Mouse (Mus musculus) CH12.LX (cell line): Measurements from ENCODE around the gene Macf1.
"Not testable (repeated sequence)": the region's sequence is repeated elsewhere in the genome, so short reads cannot be mapped to it uniquely, and the experiment has no call there.

Source experiments
- EP300 ChIP-seq: IDR thresholded peaks from 2 replicates; pipeline ENCODE4 v1.6.1; 2011; ENCODE audit warnings: low read length, improper control_type of control experiment
- MAX ChIP-seq: IDR thresholded peaks from 2 replicates; pipeline ENCODE4 v1.6.1; 2011; ENCODE audit warnings: low read length, improper control_type of control experiment

DNA sequence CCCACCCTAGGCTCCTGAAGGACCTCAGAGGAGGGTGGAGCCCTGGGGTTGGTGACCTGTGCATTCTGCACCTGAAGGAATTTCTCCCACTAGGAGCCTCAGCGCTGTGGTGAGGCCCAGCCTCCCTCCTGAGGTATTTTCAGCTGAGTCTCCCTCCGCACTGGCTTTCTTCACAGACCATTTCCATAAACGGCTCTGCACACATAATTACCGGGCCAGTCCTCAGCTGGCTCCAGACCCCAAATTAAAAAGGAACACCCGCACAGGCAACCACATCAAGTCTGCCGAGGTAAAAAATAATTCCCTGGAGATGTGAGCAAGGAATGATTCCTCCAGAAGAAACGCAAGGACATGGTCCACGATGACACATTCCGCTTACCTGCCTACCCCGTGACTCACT lies 348.9 kb downstream of the Macf1 start:
- not testable (repeated sequence) for TF ChIP-seq EP300, MAX
